Mouse (Mus musculus) myocyte (in vitro differentiated cells): Measurements from ENCODE around the gene Bcar1.

Experiments used
- MAX ChIP-seq: IDR thresholded peaks from one replicate; pipeline ENCODE4 v1.6.1; 2011; ENCODE audit warnings: low read depth, mild to moderate bottlenecking, control low read depth
- MYOD1 ChIP-seq, 3 experiments: IDR thresholded peaks; one replicate each; pipeline ENCODE4 v1.6.1; 2011; ENCODE audit warnings: control low read depth in 2 of 3, low read depth in 2 of 3, mild to moderate bottlenecking in 2 of 3, moderate library complexity in 1 of 3; ENCODE audit not compliant: insufficient read length in 2 of 3, control insufficient read depth in 1 of 3
- MYOG ChIP-seq, 3 experiments: IDR thresholded peaks; one replicate each; pipeline ENCODE4 v1.6.1; 2011; ENCODE audit warnings: control low read depth in 2 of 3, low read depth in 2 of 3, mild to moderate bottlenecking in 2 of 3; ENCODE audit not compliant: insufficient read length in 2 of 3, control insufficient read depth in 1 of 3, insufficient read depth in 1 of 3
- POLR2A ChIP-seq: IDR thresholded peaks from one replicate; pipeline ENCODE4 v1.6.1; 2011; ENCODE audit warnings: low read depth, mild to moderate bottlenecking, control low read depth, moderate library complexity; ENCODE audit not compliant: insufficient read length
- POLR2AphosphoS2 ChIP-seq: IDR thresholded peaks from one replicate; pipeline ENCODE4 v1.6.1; 2011; ENCODE audit warnings: low read depth, control low read depth; ENCODE audit not compliant: insufficient read length
- TCF12 ChIP-seq: IDR thresholded peaks from one replicate; pipeline ENCODE4 v1.6.1; 2011; ENCODE audit warnings: mild to moderate bottlenecking, control low read depth; ENCODE audit not compliant: poor library complexity, insufficient read depth, severe bottlenecking
- TCF3 ChIP-seq: IDR thresholded peaks from one replicate; pipeline ENCODE4 v1.6.1; 2011; ENCODE audit warnings: low read depth, control low read depth; ENCODE audit not compliant: insufficient read length
- USF1 ChIP-seq: IDR thresholded peaks from one replicate; pipeline ENCODE4 v1.6.1; 2011; ENCODE audit warnings: low read depth, mild to moderate bottlenecking, control low read depth, moderate library complexity

DNA sequence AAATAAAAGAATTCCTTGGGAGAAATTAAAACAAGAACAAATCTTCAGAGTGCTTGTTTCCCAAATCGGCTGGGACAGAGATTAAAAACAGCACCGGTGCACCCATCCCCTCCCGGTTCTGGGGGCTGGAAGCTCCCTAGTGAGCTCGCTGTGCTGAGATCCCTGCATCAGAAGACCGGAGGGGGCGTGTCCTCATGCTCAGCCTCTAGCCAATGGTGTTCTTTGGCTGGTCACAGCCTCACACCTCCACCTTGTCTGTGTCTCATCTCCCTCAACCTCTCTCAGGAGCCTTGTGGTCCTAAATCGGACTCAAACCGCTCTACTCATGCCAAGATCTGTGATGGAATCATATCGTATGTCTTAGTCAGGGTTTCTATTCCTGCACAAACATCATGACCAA, 61.1 kb downstream of the Bcar1 start:
- TF ChIP-seq POLR2A (no peak), TCF12 (no peak), MAX (no peak), MYOD1 (IDR thresholded peaks at IDR 0.05; ENCODE audit: control insufficient read depth in 1 of 3, insufficient read length in 2 of 3, low read depth in 2 of 3) (no peak), USF1 (no peak), TCF3 (no peak), POLR2AphosphoS2 (no peak), MYOG (IDR thresholded peaks at IDR 0.05; ENCODE audit: control insufficient read depth in 1 of 3, insufficient read depth in 1 of 3, insufficient read length in 2 of 3, low read depth in 2 of 3) (no peak)
